Mouse (Mus musculus): Measurements from ENCODE around the gene Sema4a. TPM values are rescaled to one million over a fixed set of nuclear protein-coding genes. Genes with fewer than 3 reads are reported as not detected.

Gene Sema4a
- 9.3 and 10.3 TPM in 2 replicates for polyA plus RNA-seq (2014; fragmentation: Nextera tagmentation; extraction: Ambion mirVana)

- Histone ChIP-seq H3K4me1 (replicated peaks; ENCODE audit: control insufficient read depth, insufficient read depth, low read length) (peaks cover 5% of the 10 kb centered on the region; the same call in 1 of the 2 replicates), H3K9me3 (ENCODE audit: control insufficient read depth, low read length) (no peaks in the 10 kb centered on the region), H3K27me3 (ENCODE audit: control insufficient read depth, insufficient read depth, low read length) (peaks cover 2% of the 10 kb centered on the region; the same call in 1 of the 2 replicates), H3K4me2 (ENCODE audit: low read depth, low read length, severe bottlenecking) (no peak within 1 kb of the TSS), H3K4me3 (ENCODE audit: low read depth, low read length) (no peak within 1 kb of the TSS), H3K36me3 (ENCODE audit: control insufficient read depth, insufficient read depth, low read length) (no peaks in the 10 kb centered on the region), H3K27ac (ENCODE audit: low read depth, low read length) (no peak within 1 kb of the TSS), H3K9ac (ENCODE audit: low read length) (no peak within 1 kb of the TSS)
- no peak for DNase-seq (ENCODE audit: low spot score)
- WGBS = 46% methylated on average over 12 of the region's 12 CpGs
- ATAC-seq (replicated peaks; ENCODE audit: low FRiP score) = no peak
Observed at GRCm38 (mm10) chr3:88460983-88461696, at the start of gene Sema4a. Gene Sema4a, minus strand, starts transcription at chr3:88461182.

GRCm38 (mm10) chr3:88509692-88510420 lies 48.9 kb upstream of the Sema4a start, which contains the start of gene Lmna:
Gene Lmna, minus strand, starts transcription at chr3:88509956.
- DNase-seq (ENCODE audit: low spot score) = peak; percentile 97
- no peaks in the 10 kb centered on the region for H3K36me3 ChIP-seq (ENCODE audit: control insufficient read depth, insufficient read depth, low read length)
- peak; percentile 97 for ATAC-seq (replicated peaks; ENCODE audit: low FRiP score)
- no peaks in the 10 kb centered on the region for H3K9me3 ChIP-seq (ENCODE audit: control insufficient read depth, low read length)
- peak within 1 kb of the TSS; percentile 90 for H3K27ac ChIP-seq (ENCODE audit: low read depth, low read length)
- H3K27me3 ChIP-seq (ENCODE audit: control insufficient read depth, insufficient read depth, low read length) = no peaks in the 10 kb centered on the region
- under 1% methylated on average over 31 of the region's 31 CpGs for WGBS
- peak within 1 kb of the TSS; percentile 53 for H3K4me2 ChIP-seq (ENCODE audit: low read depth, low read length, severe bottlenecking)
- peak within 1 kb of the TSS; percentile 52 for H3K9ac ChIP-seq (ENCODE audit: low read length)
- peak within 1 kb of the TSS; percentile 28 for H3K4me3 ChIP-seq (ENCODE audit: low read depth, low read length)
- H3K4me1 ChIP-seq (replicated peaks; ENCODE audit: control insufficient read depth, insufficient read depth, low read length) = peaks cover 27% of the 10 kb centered on the region

- 74% methylated on average over 3 of the region's 3 CpGs for WGBS
- H3K4me2 ChIP-seq (ENCODE audit: low read depth, low read length, severe bottlenecking) = peak overlapping the region; percentile 53
- no peaks in the 10 kb centered on the region for H3K9me3 ChIP-seq (ENCODE audit: control insufficient read depth, low read length)
- H3K4me1 ChIP-seq (replicated peaks; ENCODE audit: control insufficient read depth, insufficient read depth, low read length) = peaks cover 27% of the 10 kb centered on the region
- H3K36me3 ChIP-seq (ENCODE audit: control insufficient read depth, insufficient read depth, low read length) = no peaks in the 10 kb centered on the region
- H3K27ac ChIP-seq (ENCODE audit: low read depth, low read length) = peak overlapping the region; percentile 90
- ATAC-seq (replicated peaks; ENCODE audit: low FRiP score) (no peak), DNase-seq (ENCODE audit: low spot score) (no peak)
- peak overlapping the region; percentile 52 for H3K9ac ChIP-seq (ENCODE audit: low read length)
- no peaks in the 10 kb centered on the region for H3K27me3 ChIP-seq (ENCODE audit: control insufficient read depth, insufficient read depth, low read length)
- H3K4me3 ChIP-seq (ENCODE audit: low read depth, low read length) = peak overlapping the region; percentile 28
Observed at GRCm38 (mm10) chr3:88509250-88509649, 48.3 kb upstream of the Sema4a start.

DNA sequence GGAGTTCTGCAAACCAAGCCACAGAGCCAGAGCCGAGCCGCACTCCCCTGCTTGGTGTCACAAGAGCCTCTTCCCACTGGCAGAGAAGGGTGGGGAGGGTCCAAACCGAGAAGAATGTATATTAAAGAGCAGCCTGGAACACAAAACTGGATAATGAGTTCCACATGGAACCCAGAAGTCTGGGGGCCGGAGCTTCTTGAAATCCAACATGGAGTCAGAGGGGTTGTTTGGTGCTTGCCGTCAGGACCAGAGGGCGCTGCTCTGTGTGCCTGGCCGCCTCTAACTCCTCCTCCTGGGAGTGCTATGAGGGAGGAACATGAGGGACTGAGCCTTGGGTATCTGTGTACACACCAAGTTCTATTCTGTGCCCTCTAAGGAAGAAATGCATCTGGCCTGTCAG lies 44.8 kb upstream of the Sema4a start:
- H3K27ac ChIP-seq (ENCODE audit: low read depth, low read length) = no peak overlapping the region
- H3K9ac ChIP-seq (ENCODE audit: low read length) = no peak overlapping the region
- ATAC-seq (replicated peaks; ENCODE audit: low FRiP score) = no peak
- H3K36me3 ChIP-seq (ENCODE audit: control insufficient read depth, insufficient read depth, low read length) = no peaks in the 10 kb centered on the region
- H3K4me1 ChIP-seq (replicated peaks; ENCODE audit: control insufficient read depth, insufficient read depth, low read length) = peaks cover 19% of the 10 kb centered on the region
- no peaks in the 10 kb centered on the region for H3K9me3 ChIP-seq (ENCODE audit: control insufficient read depth, low read length)
- WGBS = 49% methylated on average over 7 of the region's 7 CpGs
- peaks cover 16% of the 10 kb centered on the region for H3K27me3 ChIP-seq (ENCODE audit: control insufficient read depth, insufficient read depth, low read length)
- no peak for DNase-seq (ENCODE audit: low spot score)
- H3K4me2 ChIP-seq (ENCODE audit: low read depth, low read length, severe bottlenecking) = no peak overlapping the region
- no peak overlapping the region for H3K4me3 ChIP-seq (ENCODE audit: low read depth, low read length)

GRCm38 (mm10) chr3:88505081-88505480 lies 44.1 kb upstream of the Sema4a start:
- Histone ChIP-seq H3K9me3 (ENCODE audit: control insufficient read depth, low read length) (no peaks in the 10 kb centered on the region), H3K27ac (ENCODE audit: low read depth, low read length) (no peak overlapping the region), H3K36me3 (ENCODE audit: control insufficient read depth, insufficient read depth, low read length) (no peaks in the 10 kb centered on the region), H3K4me3 (ENCODE audit: low read depth, low read length) (no peak overlapping the region), H3K4me2 (ENCODE audit: low read depth, low read length, severe bottlenecking) (no peak overlapping the region), H3K4me1 (replicated peaks; ENCODE audit: control insufficient read depth, insufficient read depth, low read length) (peaks cover 14% of the 10 kb centered on the region), H3K27me3 (ENCODE audit: control insufficient read depth, insufficient read depth, low read length) (peaks cover 16% of the 10 kb centered on the region), H3K9ac (ENCODE audit: low read length) (no peak overlapping the region)
- ATAC-seq (replicated peaks; ENCODE audit: low FRiP score) (no peak), DNase-seq (ENCODE audit: low spot score) (no peak)
- WGBS = 69% methylated on average over 6 of the region's 6 CpGs

GRCm38 (mm10) chr3:88503881-88504746 lies 43.1 kb upstream of the Sema4a start:
- Histone ChIP-seq H3K4me2 (ENCODE audit: low read depth, low read length, severe bottlenecking) (no peak overlapping the region), H3K9me3 (ENCODE audit: control insufficient read depth, low read length) (no peaks in the 10 kb centered on the region), H3K27me3 (ENCODE audit: control insufficient read depth, insufficient read depth, low read length) (peaks cover 16% of the 10 kb centered on the region), H3K4me1 (replicated peaks; ENCODE audit: control insufficient read depth, insufficient read depth, low read length) (peaks cover 8% of the 10 kb centered on the region), H3K9ac (ENCODE audit: low read length) (no peak overlapping the region), H3K4me3 (ENCODE audit: low read depth, low read length) (no peak overlapping the region), H3K36me3 (ENCODE audit: control insufficient read depth, insufficient read depth, low read length) (no peaks in the 10 kb centered on the region), H3K27ac (ENCODE audit: low read depth, low read length) (no peak overlapping the region)
- 42% methylated on average over 8 of the region's 8 CpGs for WGBS
- ATAC-seq (replicated peaks; ENCODE audit: low FRiP score) (no peak), DNase-seq (ENCODE audit: low spot score) (no peak)

- H3K4me1 ChIP-seq (replicated peaks; ENCODE audit: control insufficient read depth, insufficient read depth, low read length) = peaks cover 8% of the 10 kb centered on the region
- 20% methylated on average over 4 of the region's 4 CpGs for WGBS
- H3K27ac ChIP-seq (ENCODE audit: low read depth, low read length) = no peak overlapping the region
- peak overlapping the region; percentile 98 for H3K4me2 ChIP-seq (ENCODE audit: low read depth, low read length, severe bottlenecking)
- H3K9me3 ChIP-seq (ENCODE audit: control insufficient read depth, low read length) = no peaks in the 10 kb centered on the region
- H3K9ac ChIP-seq (ENCODE audit: low read length) = no peak overlapping the region
- ATAC-seq (replicated peaks; ENCODE audit: low FRiP score) = no peak
- H3K27me3 ChIP-seq (ENCODE audit: control insufficient read depth, insufficient read depth, low read length) = peaks cover 16% of the 10 kb centered on the region
- H3K36me3 ChIP-seq (ENCODE audit: control insufficient read depth, insufficient read depth, low read length) = no peaks in the 10 kb centered on the region
- no peak overlapping the region for H3K4me3 ChIP-seq (ENCODE audit: low read depth, low read length)
- DNase-seq (ENCODE audit: low spot score) = no peak
Observed at GRCm38 (mm10) chr3:88503505-88503863, 42.5 kb upstream of the Sema4a start.
